Mouse (Mus musculus) MEL (cell line): ENCODE measurements around the gene Gm42417. TPM values are rescaled to one million over a fixed set of nuclear protein-coding genes. Genes with fewer than 3 reads are reported as not detected.

Source experiments
- DNase-seq: peaks from one replicate; pipeline ENCODE4 v3.0.0; 2011; ENCODE audit warnings: low read depth, low spot score
- H3K27ac ChIP-seq: 2 replicates; pipeline ENCODE4 v1.5.1; 2012; ENCODE audit warnings: low read depth, mild to moderate bottlenecking, control low read depth, low read length, moderate library complexity; ENCODE audit not compliant: control insufficient read depth
- H3K27me3 ChIP-seq, 2 experiments: fragments of 150-350 bp in 1 of 2; sonication (generic) in 1 of 2; 2 replicates each; pipeline ENCODE4 v1.6.1; 2012; ENCODE audit warnings: low read length in 2 of 2, mild to moderate bottlenecking in 2 of 2, improper control_type of control experiment in 1 of 2, moderate library complexity in 1 of 2; ENCODE audit not compliant: insufficient read depth in 2 of 2, control insufficient read depth in 1 of 2
- H3K36me3 ChIP-seq, 2 experiments: 2 replicates each; pipeline ENCODE4 v1.6.1; 2012 to 2014; ENCODE audit warnings: low read length in 2 of 2, improper control_type of control experiment in 1 of 2, inconsistent platforms in 1 of 2, mild to moderate bottlenecking in 1 of 2; ENCODE audit not compliant: insufficient read depth in 2 of 2, control insufficient read depth in 1 of 2
- H3K4me1 ChIP-seq, 2 experiments: fragments of 150-350 bp in 1 of 2; sonication (generic) in 1 of 2; 2 replicates each; pipeline ENCODE4 v1.6.1; 2012; ENCODE audit warnings: low read length in 2 of 2, improper control_type of control experiment in 1 of 2, mild to moderate bottlenecking in 1 of 2; ENCODE audit not compliant: insufficient read depth in 2 of 2, control insufficient read depth in 1 of 2
- H3K4me3 ChIP-seq, 2 experiments: fragments of 150-350 bp in 1 of 2; sonication (generic) in 1 of 2; 2 replicates each; pipeline ENCODE4 v1.5.1; 2012; ENCODE audit warnings: low read depth in 2 of 2, low read length in 2 of 2, mild to moderate bottlenecking in 2 of 2, moderate library complexity in 2 of 2, control low read depth in 1 of 2, improper control_type of control experiment in 1 of 2; ENCODE audit not compliant: control insufficient read depth in 1 of 2, insufficient read depth in 1 of 2
- H3K79me2 ChIP-seq: 2 replicates; pipeline ENCODE4 v1.6.1; 2012; ENCODE audit warnings: mild to moderate bottlenecking, low read length, moderate library complexity; ENCODE audit not compliant: control insufficient read depth, poor library complexity, insufficient read depth
- H3K9ac ChIP-seq: 2 replicates; pipeline ENCODE4 v1.6.1; 2012; ENCODE audit warnings: low read depth, mild to moderate bottlenecking, control low read depth, low read length, moderate library complexity; ENCODE audit not compliant: control insufficient read depth, poor library complexity, severe bottlenecking
- H3K9me3 ChIP-seq: fragments of 150-350 bp; sonication (generic); replicated peaks from 2 replicates; pipeline ENCODE4 v1.6.1; 2012; ENCODE audit warnings: mild to moderate bottlenecking, low read length, improper control_type of control experiment, moderate library complexity; ENCODE audit not compliant: insufficient read depth
- BHLHE40 ChIP-seq: IDR thresholded peaks from 2 replicates; pipeline ENCODE4 v1.6.1; 2012; ENCODE audit warnings: low read depth, mild to moderate bottlenecking, inconsistent platforms, low read length, improper control_type of control experiment, borderline replicate concordance
- CHD1 ChIP-seq: IDR thresholded peaks from 2 replicates; pipeline ENCODE4 v1.6.1; 2012; ENCODE audit warnings: low read depth, mild to moderate bottlenecking, inconsistent platforms, low read length, improper control_type of control experiment
- CHD2 ChIP-seq: IDR thresholded peaks from 2 replicates; pipeline ENCODE4 v1.6.1; 2011; ENCODE audit warnings: low read length, improper control_type of control experiment
- CTCF ChIP-seq, 3 experiments: IDR thresholded peaks in 2 of 3; conservative IDR thresholded peaks in 1 of 3; 2 replicates each; pipeline ENCODE4 v1.5.1; 2011 to 2012; ENCODE audit warnings: low read length in 3 of 3, low read depth in 2 of 3, mild to moderate bottlenecking in 2 of 3, improper control_type of control experiment in 1 of 3, inconsistent platforms in 1 of 3, mixed read lengths in 1 of 3, moderate library complexity in 1 of 3; ENCODE audit not compliant: control insufficient read depth in 1 of 3, insufficient read depth in 1 of 3, poor library complexity in 1 of 3, severe bottlenecking in 1 of 3
- ELF1 ChIP-seq: IDR thresholded peaks from 2 replicates; pipeline ENCODE4 v1.6.1; 2014; ENCODE audit warnings: low read depth, mild to moderate bottlenecking, inconsistent platforms, low read length, improper control_type of control experiment, moderate library complexity
- EP300 ChIP-seq, 2 experiments: IDR thresholded peaks; 2 replicates each; pipeline ENCODE4 v1.6.1; 2011; ENCODE audit warnings: improper control_type of control experiment in 2 of 2, low read length in 2 of 2, low read depth in 1 of 2, mild to moderate bottlenecking in 1 of 2
- HCFC1 ChIP-seq: IDR thresholded peaks from 2 replicates; pipeline ENCODE4 v1.6.1; 2012; ENCODE audit warnings: low read depth, mild to moderate bottlenecking, inconsistent platforms, low read length, improper control_type of control experiment, moderate library complexity
- JUND ChIP-seq: IDR thresholded peaks from 2 replicates; pipeline ENCODE4 v1.6.1; 2011; ENCODE audit warnings: low read depth, mild to moderate bottlenecking, improper control_type of control experiment, low read length
- MAX ChIP-seq: IDR thresholded peaks from 2 replicates; pipeline ENCODE4 v1.6.1; 2011; ENCODE audit warnings: low read length, improper control_type of control experiment
- MAZ ChIP-seq: IDR thresholded peaks from 2 replicates; pipeline ENCODE4 v1.6.1; 2012; ENCODE audit warnings: low read depth, mild to moderate bottlenecking, inconsistent platforms, low read length, improper control_type of control experiment
- MXI1 ChIP-seq: IDR thresholded peaks from 2 replicates; pipeline ENCODE4 v1.6.1; 2011; ENCODE audit warnings: mild to moderate bottlenecking, low read depth, low read length, improper control_type of control experiment
- MYC ChIP-seq: IDR thresholded peaks from 2 replicates; pipeline ENCODE4 v1.6.1; 2011; ENCODE audit warnings: low read depth, mild to moderate bottlenecking, low read length, improper control_type of control experiment, moderate library complexity
- NELFE ChIP-seq: IDR thresholded peaks from 2 replicates; pipeline ENCODE4 v1.6.1; 2011; ENCODE audit warnings: low read depth, low read length, improper control_type of control experiment
- NRF1 ChIP-seq: IDR thresholded peaks from 2 replicates; pipeline ENCODE4 v1.6.1; 2014; ENCODE audit warnings: low read depth, mild to moderate bottlenecking, inconsistent platforms, low read length, improper control_type of control experiment, moderate library complexity; ENCODE audit not compliant: poor library complexity, insufficient read depth, severe bottlenecking
- POLR2A ChIP-seq, 2 experiments: IDR thresholded peaks; 2 replicates each; pipeline ENCODE4 v1.6.1; 2011 to 2012; ENCODE audit warnings: low read length in 2 of 2, mild to moderate bottlenecking in 2 of 2, control low read depth in 1 of 2, improper control_type of control experiment in 1 of 2, low read depth in 1 of 2, moderate library complexity in 1 of 2; ENCODE audit not compliant: control insufficient read depth in 1 of 2, insufficient read depth in 1 of 2, poor library complexity in 1 of 2
- POLR2AphosphoS2 ChIP-seq: IDR thresholded peaks from 2 replicates; pipeline ENCODE4 v1.6.1; 2011; ENCODE audit warnings: low read length, improper control_type of control experiment
- RAD21 ChIP-seq: IDR thresholded peaks from 2 replicates; pipeline ENCODE4 v1.6.1; 2011; ENCODE audit warnings: mild to moderate bottlenecking, low read depth, low read length, improper control_type of control experiment
- RCOR1 ChIP-seq: IDR thresholded peaks from 2 replicates; pipeline ENCODE4 v1.6.1; 2012; ENCODE audit warnings: low read depth, mild to moderate bottlenecking, inconsistent platforms, low read length, improper control_type of control experiment
- SIN3A ChIP-seq: IDR thresholded peaks from 2 replicates; pipeline ENCODE4 v1.6.1; 2012; ENCODE audit warnings: low read length, improper control_type of control experiment, inconsistent platforms
- SMC3 ChIP-seq: IDR thresholded peaks from 2 replicates; pipeline ENCODE4 v1.6.1; 2011; ENCODE audit warnings: low read depth, low read length, improper control_type of control experiment
- TBP ChIP-seq: IDR thresholded peaks from 2 replicates; pipeline ENCODE4 v1.8.0; 2011; ENCODE audit warnings: low read depth, low read length, improper control_type of control experiment
- UBTF ChIP-seq: IDR thresholded peaks from 2 replicates; pipeline ENCODE4 v1.6.1; 2012; ENCODE audit warnings: low read depth, mild to moderate bottlenecking, inconsistent platforms, low read length, improper control_type of control experiment, moderate library complexity, borderline replicate concordance; ENCODE audit not compliant: insufficient read depth
- USF1 ChIP-seq: IDR thresholded peaks from 2 replicates; pipeline ENCODE4 v1.6.1; 2014; ENCODE audit warnings: low read depth, mild to moderate bottlenecking, inconsistent platforms, low read length, improper control_type of control experiment, moderate library complexity
- ZC3H11A ChIP-seq: IDR thresholded peaks from 2 replicates; pipeline ENCODE4 v1.6.1; 2012; ENCODE audit warnings: low read depth, mild to moderate bottlenecking, inconsistent platforms, low read length, improper control_type of control experiment
- ZMIZ1 ChIP-seq: IDR thresholded peaks from 2 replicates; pipeline ENCODE4 v1.6.1; 2012; ENCODE audit warnings: low read depth, mild to moderate bottlenecking, inconsistent platforms, low read length, improper control_type of control experiment, moderate library complexity
- polyA plus RNA-seq, 2 experiments: library from polyadenylated mRNA; stranded (reverse) in 1 of 2; unstranded in 1 of 2; fragments of >175 nt in 1 of 2; fragments of >200 nt in 1 of 2; gene quantifications; 2 replicates each; pipeline versions ENCODE4 v1.2.1 to v1.2.4; 2012; ENCODE audit warnings: low replicate concordance in 2 of 2, low read depth in 1 of 2; ENCODE audit not compliant: insufficient read length in 2 of 2, insufficient read depth in 1 of 2, missing spikeins in 1 of 2
- total RNA-seq: library from RNA; depleted of rRNA; stranded (reverse); fragments of 300-350 nt; gene quantifications from 2 replicates; pipeline ENCODE4 v1.2.3, GENCODE M21; 2012

The Gm42417 gene
- total and polyA plus RNA-seq, 3 experiments = 0.74 TPM; not detected in 2

DNA sequence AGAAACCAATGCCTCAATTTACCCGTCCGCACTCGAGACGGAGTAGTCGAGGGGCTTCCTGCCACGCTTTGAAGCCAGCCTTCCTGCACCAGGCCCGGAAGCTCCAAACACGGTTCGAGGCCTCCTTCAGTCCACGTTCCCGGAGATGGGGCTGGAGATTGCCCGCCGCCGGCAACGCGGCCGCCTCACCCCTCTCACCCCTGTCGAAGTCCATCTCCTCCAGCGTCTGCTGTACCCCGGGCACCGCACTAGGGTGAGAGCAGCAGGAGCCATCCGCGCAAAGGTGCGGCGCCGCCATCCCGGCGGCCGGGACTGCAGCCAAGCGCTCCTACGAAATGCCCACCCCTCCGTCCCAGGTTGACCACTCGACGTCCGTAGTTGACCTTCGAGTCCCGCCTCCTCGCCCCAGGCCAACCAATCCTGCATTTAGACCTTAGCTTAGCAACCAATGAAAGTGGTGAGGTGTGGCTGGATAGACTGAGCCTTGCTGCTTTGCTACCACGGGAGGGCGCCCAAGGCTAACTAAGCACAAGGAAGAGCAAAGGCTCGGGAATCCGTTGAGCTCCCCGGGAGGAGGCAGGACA, 7.8 kb upstream of the Gm42417 start, which contains the start of gene Ankrd39:
Gene Ankrd39, minus strand, starts transcription at position 558 of the 584 bp plus-strand sequence.
- H3K27me3 ChIP-seq = no peaks in the 10 kb centered on the region
- peaks cover 4% of the 10 kb centered on the region for H3K79me2 ChIP-seq
- H3K36me3 ChIP-seq = no peaks in the 10 kb centered on the region
- TF ChIP-seq POLR2AphosphoS2 (peak; percentile 68; the same call in 1 of the 2 replicates), RAD21 (peak; percentile 100), MAX (peak; percentile 63), ELF1 (peak; percentile 49; the same call in 1 of the 2 replicates), NELFE (peak; percentile 73), JUND (no peak), ZC3H11A (peak; percentile 94), CHD2 (peak; percentile 77), UBTF (no peak), BHLHE40 (no peak), SIN3A (peak; percentile 72), ZMIZ1 (0 out of 2 replicates have a peak, but pooled peaks have one; percentile 52), SMC3 (peak; percentile 94), MXI1 (peak; percentile 35), EP300 (IDR thresholded peaks at IDR 0.05; ENCODE audit: low read depth in 1 of 2, low read length in 2 of 2) (peak in 1 of 2 experiments; percentile 11; a peak in 1 of 4 replicates), CTCF (IDR thresholded peaks at IDR 0.05 in 2 of 3, conservative IDR thresholded peaks at IDR 0.05 in 1 of 3; ENCODE audit: control insufficient read depth in 1 of 3, insufficient read depth in 1 of 3, low read depth in 2 of 3, low read length in 3 of 3, poor library complexity in 1 of 3, severe bottlenecking in 1 of 3) (peak; percentile 96 to 99 (median 96)), HCFC1 (peak; percentile 56; the same call in 1 of the 2 replicates), MAZ (peak; percentile 68; the same call in 1 of the 2 replicates), TBP (peak; percentile 22; the same call in 1 of the 2 replicates), MYC (peak; percentile 9), USF1 (no peak), POLR2A (IDR thresholded peaks at IDR 0.05; ENCODE audit: control insufficient read depth in 1 of 2, insufficient read depth in 1 of 2, low read depth in 1 of 2, low read length in 2 of 2, poor library complexity in 1 of 2) (peak; percentile 82 to 88), NRF1 (peak; percentile 23; the same call in 1 of the 2 replicates), CHD1 (no peak), RCOR1 (no peak; the same call in 1 of the 2 replicates)
- peak within 1 kb of the TSS; percentile 77 for H3K9ac ChIP-seq
- peak within 1 kb of the TSS; percentile 13 for H3K27ac ChIP-seq
- peaks cover 0 to 3% of the 10 kb centered on the region in 2 experiments; a peak in 3 of 4 replicates for H3K4me1 ChIP-seq
- H3K4me3 ChIP-seq = peak within 1 kb of the TSS; percentile 69 to 75
- no peaks in the 10 kb centered on the region for H3K9me3 ChIP-seq
- peak; percentile 99 for DNase-seq
